Mouse (Mus musculus) kidney, adult 18-20 months (tissue): ENCODE measurements around the gene Tmem53.

ENCODE experiments used
- DNase-seq: peaks from one replicate; pipeline ENCODE4 v3.0.0; 2021

Gene Tmem53

GRCm38 (mm10) chr4:117317701-117318190, 66.0 kb downstream of the Tmem53 start:
- DNase-seq, result no peak
